Mouse (Mus musculus) thymus, postnatal 10 days (tissue): ENCODE data around the gene Mpl.
A peak's percentile ranks its signal among the peaks of the same experiment; 100 is the strongest.

ENCODE experiments used
- DNase-seq, 2 experiments: peaks; one replicate each; pipeline ENCODE4 v3.0.0; 2021; ENCODE audit warnings: low spot score in 2 of 2

The Mpl gene

DNA sequence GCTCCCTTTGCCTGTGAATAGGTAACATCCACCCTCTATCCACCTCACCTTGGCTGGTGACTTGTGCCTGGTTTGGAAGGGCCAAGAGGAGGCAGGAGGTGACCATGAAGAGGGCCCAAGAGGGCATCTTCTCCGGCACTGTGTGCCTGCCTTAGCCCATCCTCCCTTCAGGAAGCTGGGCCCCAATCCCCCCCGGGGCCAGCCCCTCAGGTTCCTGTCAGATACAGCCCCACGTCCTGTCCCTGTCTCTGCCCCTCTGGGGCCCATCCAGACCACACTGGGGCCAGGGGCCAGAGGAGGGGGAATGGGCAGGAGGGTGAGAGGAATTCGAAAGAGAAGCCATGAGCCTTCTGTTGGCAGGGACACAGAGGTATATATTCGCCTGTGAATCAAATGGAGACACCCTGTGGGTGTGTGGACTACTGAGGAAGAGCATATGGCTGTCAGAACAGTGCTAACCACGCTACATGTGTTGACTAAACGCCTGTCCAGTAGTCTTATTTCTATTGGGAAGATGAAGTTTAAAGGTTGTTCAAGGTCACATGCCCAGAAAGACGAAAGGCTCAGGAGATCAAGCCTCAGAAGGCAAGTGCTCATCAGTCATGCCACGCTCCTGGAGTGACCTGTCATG lies at the start of gene Mpl:
Gene Mpl, minus strand, starts transcription at position 169 of the 631 bp plus-strand sequence.
- no peak for DNase-seq

DNA sequence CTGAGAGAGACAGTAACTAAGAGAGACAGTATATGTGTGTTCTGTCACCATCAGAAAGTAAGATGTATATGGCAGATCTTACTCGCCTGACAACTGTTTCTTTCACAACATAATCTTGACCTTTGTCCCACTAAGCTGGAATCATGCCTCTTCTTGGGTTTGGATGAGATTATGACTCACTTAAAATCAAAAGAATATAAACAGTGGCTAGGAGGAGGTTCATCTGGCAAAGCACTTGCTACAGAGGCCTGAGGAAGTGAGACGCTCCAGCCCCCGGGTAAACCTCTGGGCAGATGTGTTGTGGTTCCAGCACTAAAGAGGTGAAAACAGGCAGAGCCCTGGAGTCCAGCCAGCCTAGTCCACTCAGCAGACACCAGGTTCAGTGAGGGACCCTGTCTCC lies 48.2 kb upstream of the Mpl start:
- DNase-seq, result no peak

DNA sequence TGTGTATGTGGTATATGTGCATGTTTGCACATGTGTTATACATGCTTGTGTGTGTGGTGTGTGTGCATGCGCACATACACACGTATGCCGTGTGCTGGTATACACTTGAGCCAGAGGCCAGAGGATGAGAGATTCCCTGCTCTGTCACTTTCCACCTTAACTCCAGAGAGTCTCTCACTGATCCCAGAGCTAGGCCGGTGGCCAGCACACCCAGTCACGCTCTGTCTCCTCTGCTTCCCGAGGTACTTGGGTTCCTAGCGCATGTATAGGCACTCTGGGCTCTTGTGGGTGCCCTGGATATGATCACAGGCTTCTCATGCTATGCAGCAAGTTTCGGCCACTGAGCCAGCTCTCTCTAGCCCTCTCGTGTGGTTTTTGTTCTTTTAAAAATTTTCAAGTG lies 43.5 kb upstream of the Mpl start:
- DNase-seq, result no peak

DNA sequence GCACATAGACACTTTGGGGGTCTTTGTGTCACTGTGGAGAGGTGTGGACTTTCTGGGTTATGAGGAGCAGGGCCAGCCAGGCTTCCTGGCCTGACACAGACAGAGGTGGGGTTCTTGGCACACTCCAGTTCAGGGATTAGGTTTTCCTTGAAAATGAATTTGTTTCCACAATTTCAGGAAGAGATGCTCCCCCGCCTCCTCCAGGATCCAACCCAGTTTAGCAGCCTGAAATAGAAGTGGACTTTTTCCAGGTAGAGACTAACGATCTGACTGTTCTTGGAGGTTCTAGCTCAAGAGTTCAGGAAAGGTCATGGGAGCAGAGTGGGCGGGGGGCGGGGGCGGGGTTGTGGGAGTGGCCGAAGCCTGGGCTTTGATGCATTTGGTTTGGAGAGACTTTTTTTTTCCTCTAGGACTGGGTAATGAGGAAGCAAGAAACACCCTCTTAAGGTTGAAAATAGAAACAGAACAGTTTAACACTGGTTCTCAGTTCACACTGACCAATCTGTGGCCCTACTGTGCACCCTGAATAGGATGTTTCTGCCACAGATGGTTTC lies 42.9 kb upstream of the Mpl start:
- DNase-seq, result no peak

DNA sequence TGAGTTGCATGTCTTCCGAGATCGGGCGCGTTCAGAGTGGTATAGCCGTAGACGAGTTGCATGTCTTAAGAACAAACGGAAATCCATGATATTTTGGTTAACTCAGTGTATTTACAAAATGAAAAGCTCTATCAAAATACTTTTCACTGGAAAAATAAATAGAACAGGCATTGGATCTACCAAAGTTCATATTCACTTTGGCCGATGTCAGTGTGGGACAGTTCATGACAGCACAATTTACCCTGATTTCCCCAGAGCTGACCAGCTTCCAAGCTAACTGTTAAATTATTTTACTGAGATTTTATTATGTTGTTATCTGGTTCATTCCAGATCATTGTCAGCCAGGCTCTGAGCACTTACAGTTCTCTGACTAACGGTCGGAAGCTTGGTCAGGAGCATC lies 33.1 kb upstream of the Mpl start:
- no peak for DNase-seq

DNA sequence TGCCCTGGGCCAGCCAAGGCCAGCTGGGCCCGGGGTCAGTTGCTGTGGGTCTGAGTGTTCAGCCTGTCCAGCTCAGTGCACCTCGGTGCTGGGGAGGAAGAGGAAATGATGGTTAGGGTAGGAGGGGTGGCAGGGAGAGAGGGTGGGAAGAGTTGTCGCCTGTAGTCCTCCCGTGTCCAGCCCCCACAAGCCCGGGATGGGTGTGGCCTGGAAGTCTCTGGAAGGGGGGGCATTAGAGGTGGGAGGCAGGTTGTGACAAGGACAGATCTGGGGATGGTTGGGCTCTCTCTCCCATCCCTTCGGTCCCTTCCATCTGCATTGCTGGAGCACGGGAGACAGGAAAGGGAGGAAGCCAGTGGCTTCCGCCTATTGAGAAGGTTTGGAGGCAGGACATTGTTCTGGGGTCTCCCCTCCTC lies 32.4 kb upstream of the Mpl start, which contains the start of gene Tie1:
Gene Tie1, minus strand, starts transcription at position 345 of the 416 bp plus-strand sequence.
- DNase-seq, result no peak

DNA sequence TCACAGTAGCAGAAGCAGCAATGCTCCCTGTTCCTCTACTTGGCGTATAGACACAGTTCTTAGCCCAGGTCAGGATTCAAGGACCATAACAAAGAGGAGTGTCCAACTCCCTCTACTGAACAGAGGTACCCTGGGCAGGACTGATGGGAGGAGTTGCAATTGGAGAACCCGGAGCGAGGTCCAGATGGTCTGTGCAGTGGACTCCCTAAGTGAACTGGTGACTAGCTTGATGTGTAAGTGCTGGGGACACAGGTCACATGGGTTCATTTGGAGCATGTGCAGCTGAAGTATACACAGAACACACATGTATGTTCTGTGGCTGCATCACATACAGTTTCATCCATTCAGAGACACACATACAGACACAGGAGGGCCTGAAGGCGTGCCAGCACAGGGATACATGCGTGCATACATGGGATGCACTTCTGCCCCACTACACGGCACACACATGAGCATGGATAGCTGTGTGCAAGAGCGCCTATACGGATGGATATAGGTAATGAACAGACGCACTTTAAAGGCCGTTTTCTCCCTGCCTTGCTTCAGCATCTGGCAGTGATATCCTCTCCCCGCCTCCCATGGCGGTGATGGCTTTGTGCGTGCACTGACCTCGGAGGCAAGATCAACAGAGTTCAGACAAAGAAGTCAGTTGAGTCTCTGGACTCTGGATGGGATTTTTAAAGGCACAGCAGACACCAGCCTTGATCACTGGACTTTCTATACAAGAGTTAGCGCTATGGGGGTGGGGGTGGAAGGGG lies 19.6 kb upstream of the Mpl start:
- no peak for DNase-seq

DNA sequence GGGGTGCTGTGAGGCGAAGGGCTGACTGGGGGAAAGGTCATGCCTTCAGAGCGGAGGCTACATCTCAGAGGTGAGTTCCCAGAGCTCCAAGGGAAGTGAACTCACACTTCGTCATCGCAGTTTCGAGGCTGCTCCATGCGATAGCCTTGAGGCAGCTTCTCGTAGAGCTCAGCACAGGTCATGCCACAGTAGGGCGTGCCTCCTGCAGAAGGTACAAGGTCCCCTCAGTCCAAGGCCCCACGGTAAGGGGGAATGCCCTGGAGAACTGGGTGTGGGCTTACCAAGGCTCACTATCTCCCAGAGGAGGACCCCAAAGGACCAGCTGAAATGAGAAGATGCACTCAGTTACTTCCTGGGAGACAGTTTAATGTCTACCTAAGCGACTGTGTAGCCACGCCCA lies 15.4 kb upstream of the Mpl start:
- no peak for DNase-seq

DNA sequence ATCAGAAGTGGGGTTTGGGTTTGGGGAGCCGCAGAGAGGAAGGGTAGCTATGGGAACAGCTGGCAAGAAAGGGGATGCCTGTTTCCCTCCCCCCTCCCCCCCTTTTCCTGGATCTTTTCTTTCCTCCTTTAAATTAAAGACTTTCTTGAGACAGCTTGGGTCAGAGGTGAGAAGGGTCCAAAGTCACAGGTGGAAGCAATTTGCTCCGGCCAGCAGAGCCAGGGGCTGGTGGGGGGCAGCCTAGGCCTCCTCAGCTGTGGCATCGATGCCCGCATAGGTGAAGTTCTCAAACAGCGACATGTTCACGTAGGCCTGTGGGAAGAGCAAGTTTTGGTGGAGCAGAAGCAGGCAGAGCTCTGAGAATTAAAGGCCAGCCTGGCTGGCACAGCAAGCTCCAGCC lies 14.0 kb upstream of the Mpl start:
- DNase-seq, result no peak

DNA sequence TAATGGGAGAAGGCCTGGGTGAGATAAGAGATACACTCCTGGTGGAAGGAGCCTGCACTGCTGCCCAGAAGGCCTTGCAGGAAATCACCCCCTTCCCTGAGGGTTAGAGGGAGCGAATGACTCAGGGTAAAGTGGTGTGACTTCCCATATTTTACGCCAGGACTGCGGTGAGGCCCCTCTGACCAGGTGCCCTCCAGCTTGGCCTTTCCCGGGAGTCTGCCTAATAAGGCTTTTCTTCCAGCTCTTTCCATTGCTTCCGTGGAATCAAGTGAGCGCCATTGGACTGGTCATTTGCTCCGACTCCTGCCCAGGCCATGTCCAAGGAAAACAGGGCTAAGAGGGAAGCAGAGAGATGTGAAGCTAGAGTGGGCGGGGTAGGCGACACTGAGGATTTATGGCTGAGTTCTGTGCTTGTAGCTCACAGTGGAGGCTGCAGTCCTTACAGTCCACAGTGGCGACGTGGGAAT lies 8.4 kb upstream of the Mpl start:
- no peak for DNase-seq

DNA sequence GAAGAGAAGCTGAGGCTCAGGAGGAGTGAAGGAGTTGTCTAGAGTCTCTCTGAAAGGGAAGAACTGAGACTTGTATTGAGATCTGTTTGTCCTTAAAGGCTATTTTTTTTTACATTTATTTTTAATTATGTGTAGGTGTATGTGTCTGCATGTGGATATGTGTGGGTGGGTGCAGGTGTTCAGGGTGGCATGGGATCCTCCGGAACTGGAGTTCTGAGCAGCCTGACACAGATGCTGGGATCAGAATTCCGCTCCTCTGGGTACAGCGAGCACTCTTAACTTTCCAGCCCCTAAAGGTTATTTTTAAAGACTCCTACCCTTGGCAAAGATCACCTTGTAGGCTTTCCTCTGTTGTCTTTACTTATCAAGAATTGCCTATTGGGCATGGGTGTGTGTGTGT lies 7.6 kb upstream of the Mpl start:
- no peak for DNase-seq

DNA sequence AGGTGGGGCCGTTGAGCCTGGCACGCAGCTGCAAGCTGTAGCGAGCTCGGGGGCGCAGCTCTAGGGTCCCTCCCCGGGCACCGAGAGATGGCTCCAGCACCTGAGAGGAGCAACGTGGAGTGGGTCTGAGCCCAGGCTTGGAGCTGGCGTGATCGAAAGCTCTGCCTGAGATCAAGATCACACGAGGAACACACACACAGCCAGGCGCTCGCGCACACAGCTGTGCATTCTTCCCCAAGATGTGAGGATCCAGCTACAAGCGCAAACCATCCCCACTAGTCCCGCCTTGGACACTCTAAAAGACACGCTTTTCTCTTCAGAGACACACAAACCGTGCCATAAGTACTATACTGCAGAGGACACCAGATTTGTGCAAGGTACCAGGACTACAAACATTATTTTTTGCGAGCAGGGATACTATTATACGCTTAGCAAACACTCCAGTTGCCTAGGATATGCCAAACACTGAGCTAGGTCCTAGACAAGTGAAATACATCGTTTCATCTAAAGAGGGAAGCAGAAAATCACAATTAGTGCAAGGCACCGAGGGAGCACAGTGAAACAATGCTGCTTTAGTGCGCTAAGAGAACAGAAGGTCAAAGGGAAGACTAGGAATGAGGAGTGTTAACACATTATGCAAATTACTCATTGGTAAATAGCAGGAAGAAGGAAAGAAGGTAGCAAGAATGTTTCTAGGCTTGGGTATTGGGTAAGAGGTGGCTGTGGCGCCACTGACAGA lies 10.7 kb downstream of the Mpl start:
- DNase-seq, result no peak

DNA sequence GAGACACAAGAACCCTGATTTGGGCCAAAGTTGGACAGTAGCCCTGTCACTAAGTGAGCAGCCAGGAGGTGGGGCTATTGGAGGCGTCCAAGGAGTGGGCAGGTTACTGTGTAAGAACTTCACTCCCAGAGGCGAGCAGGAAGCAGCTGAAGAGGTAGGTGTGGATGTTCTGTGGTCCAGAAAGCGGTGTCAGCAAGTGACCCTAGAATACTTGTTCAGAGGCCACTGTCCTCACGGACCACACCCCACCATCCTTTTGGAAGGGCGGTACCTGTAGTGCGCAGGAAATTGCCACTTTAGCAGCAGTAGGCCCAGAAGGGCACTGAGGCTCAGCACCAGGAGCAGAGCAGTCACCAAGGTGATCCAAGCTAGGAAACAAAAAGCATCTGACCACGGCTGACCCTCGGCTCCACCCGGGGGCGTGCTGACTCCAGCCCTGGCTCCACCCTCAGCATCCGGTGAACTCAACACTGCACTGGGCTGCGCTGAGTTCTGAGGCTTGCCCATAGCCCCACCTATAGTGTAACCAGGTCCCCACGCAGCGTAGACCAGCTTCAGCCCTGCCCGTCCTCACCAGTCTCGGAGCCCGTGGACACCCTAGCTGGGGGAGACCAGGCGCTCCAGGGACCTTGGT lies 11.4 kb downstream of the Mpl start:
- DNase-seq, result no peak

DNA sequence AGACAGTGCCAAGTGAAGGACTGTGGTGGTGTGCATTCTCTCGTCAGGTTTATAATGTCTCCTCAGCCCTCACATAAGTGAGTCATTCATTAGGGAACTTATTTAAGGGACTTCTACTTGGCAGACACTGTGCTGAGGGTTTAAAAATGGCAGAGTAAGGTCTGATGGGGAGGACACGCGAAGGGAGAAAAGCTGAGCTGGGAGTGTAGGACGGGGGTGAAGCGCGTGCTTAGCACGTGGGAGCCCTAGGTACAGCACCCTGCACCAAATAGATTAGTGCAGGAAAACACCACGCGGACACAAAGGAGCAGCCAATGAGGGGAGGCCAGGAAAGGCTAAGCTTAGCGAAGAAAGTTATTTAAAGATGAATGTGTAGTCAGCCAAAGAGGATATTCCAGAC lies 12.2 kb downstream of the Mpl start:
- DNase-seq, result no peak

DNA sequence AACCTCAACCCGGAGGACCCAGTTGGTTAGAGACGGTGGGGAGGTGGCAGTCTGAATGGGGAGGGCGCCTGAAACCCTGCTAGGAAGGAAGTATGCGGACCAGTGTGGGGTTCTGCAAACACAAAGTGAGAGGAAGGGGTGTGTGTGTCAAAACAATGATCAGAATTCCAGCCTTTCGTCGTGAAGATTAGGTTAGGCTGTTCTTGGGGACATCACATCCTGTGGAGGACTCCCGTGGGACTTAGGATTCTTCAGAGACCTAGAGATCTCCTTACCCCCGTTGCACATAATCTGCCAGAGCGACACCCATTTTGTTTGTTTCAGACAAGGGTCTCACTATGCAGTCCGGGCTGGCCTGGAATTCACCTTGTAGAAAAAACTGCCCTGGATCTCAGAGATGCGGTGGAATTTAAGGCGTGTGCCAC lies 19.5 kb downstream of the Mpl start:
- peak; percentile 45 to 52 for DNase-seq

DNA sequence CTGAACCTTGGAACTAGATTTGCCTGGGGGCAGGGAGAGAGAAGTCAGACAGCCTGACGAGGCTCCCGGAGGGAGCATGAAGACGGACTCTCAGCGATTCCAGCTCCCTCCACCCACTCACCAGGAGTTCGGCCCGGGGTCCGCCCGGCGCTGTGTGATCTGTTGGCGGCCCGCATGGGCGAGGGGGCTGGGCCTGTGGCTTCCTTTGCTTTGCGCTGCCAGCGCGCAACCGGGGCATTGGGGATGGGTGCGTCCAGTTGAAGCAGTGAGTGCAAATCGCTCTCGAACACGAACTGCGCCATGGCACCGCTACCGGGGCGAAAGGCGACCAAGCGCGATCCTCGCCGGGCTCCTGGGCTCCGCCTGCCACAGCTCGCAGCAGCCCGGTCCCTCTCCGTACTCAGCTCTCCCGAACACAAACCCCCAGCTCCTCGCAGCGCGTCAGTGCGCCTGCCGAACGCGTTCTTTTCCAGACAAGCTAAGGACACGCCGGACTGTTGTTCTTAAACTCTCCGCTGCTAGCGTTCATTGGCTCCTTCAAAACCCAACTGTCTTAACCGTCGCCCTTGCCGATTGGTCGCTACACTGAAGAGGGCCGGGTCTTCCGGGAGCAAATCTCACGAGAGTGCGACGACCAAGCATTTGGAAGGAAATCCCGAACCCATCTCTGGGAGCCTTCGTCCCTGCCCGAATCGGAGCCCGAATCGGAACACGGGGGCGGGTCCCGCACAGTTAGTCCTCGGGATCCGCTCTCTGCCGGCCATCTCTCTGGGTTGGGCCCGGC lies 20.3 kb downstream of the Mpl start, which contains the start of gene Cdc20:
Gene Cdc20, minus strand, starts transcription at position 533 of the 784 bp plus-strand sequence.
- peak; percentile 82 to 84 for DNase-seq

DNA sequence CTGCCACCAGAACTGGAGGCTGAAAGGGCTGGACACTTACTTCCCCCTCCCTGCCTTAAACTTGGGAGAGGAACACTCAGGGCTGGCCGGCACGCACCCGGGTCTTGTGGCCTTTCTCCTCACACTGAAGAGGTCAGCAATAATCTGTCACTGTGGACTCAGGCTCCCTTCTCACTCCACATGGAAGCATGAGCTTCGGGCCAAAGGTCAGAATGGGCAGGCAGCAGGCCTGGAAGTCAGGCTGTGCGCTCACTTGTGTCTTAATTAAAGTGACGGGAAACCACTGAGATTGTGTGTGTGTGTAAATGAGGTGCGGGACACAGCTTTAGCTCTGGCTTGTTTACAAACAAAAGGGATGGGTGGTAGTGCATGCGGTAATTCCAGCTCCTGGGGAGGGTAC lies 25.0 kb downstream of the Mpl start:
- no peak for DNase-seq

DNA sequence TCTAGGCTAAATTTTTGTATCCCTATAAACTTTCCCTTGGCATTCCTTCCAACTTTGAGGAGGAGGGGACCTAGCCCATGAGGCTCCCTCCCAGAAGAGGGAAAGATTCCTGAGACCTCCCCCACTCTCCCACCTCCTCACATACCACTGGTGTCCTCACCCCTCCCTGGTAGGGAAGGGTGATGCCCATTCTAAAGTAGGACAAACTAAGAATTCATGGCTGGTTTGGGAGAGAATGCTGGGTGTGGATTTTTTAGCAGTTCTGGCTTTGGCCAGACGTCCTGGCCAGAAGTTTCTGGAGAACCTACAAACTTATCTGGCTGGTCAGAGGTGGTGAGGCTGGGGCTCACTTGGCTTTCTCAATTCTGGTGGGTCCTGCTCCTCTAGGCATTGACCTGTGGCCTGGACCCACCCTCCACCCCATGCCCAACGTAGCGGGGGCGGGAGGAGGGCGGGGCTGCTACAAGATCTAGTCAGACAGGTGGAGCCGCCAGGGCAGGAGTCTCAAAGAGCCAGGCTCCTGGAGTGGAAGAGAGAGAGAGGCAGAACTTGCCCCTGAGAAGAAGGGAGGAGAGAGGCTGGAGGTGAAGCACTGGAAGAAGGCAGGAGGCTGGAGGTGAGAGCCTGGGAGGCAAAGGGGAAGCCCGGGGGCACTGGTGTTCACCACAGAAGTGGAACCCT lies 28.0 kb downstream of the Mpl start:
- no peak for DNase-seq

DNA sequence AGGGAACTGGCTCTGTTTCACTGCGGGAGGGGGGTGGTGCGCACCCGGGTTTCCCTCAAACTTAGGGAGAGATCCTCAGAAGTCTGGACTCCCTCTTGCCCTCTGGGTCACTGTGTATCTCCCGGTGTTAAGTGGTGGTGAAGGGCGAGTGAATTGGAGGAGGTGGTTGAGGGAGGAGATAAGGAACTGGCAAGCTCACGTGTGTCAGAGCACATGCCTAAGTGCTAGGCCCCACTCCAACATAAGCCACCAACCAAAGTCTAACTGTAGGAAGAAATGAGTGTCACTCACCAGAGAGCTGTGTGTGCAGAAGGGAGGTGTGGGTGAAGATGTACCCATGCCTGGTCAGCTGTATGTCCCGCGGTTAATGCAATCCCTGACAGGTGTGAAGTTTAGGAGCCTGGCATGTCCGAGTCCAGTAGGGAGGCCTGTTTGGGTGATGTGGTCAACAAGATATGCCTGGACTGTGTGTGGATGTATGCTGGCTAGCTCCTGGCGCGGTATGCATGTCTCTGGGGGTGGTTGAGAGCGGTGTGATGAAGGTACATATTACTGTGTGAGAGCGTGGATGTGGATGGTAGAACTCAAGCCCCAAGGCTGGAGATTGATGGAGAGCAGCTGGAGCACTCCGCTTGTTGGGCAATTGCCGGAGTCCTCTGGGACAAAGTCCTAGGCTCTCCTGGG lies 28.6 kb downstream of the Mpl start:
- DNase-seq, result no peak
